Mouse (Mus musculus) heart, embryonic 15.5 days (tissue): ENCODE results near the gene Mllt10. TPM values are rescaled to one million over a fixed set of nuclear protein-coding genes. Genes with fewer than 3 reads are reported as not detected.
A peak's percentile ranks its signal among the peaks of the same experiment; 100 is the strongest.

Experiments used
- ATAC-seq: fragments of 200-750 bp; cut with Nextera tagmentation; replicated peaks from 2 replicates; pipeline ENCODE4 v1.8.0; 2017; ENCODE audit warnings: low read depth, moderate TSS enrichment; ENCODE audit not compliant: insufficient number of reproducible peaks, insufficient read depth, low FRiP score
- H3K27ac ChIP-seq: fragments of 300-500 bp; sonication (generic); 2 replicates; pipeline ENCODE4 v1.5.1; 2015; ENCODE audit warnings: mild to moderate bottlenecking, inconsistent platforms
- H3K27me3 ChIP-seq: fragments of 300-500 bp; sonication (generic); 2 replicates; pipeline ENCODE4 v1.6.1; 2015; ENCODE audit warnings: inconsistent platforms
- H3K36me3 ChIP-seq: fragments of 300-500 bp; sonication (generic); 2 replicates; pipeline ENCODE4 v1.6.1; 2015; ENCODE audit warnings: mild to moderate bottlenecking, inconsistent platforms
- H3K4me1 ChIP-seq: fragments of 300-500 bp; sonication (generic); replicated peaks from 2 replicates; pipeline ENCODE4 v1.6.1; 2015; ENCODE audit warnings: inconsistent platforms
- H3K4me2 ChIP-seq: fragments of 300-500 bp; sonication (generic); 2 replicates; pipeline ENCODE4 v1.6.1; 2015; ENCODE audit warnings: inconsistent platforms, mild to moderate bottlenecking, moderate library complexity
- H3K4me3 ChIP-seq: fragments of 300-500 bp; sonication (generic); 2 replicates; pipeline ENCODE4 v1.5.1; 2015; ENCODE audit warnings: mild to moderate bottlenecking, inconsistent platforms
- H3K9ac ChIP-seq: fragments of 300-500 bp; sonication (generic); 2 replicates; pipeline ENCODE4 v1.6.1; 2015; ENCODE audit warnings: mild to moderate bottlenecking, inconsistent platforms
- H3K9me3 ChIP-seq: fragments of 300-500 bp; sonication (generic); replicated peaks from 2 replicates; pipeline ENCODE4 v1.6.1; 2016; ENCODE audit warnings: inconsistent platforms
- WGBS: fragments of 180-500 bp; shearing (Covaris S2); methylation state at CpG from one replicate; pipeline ENCODE4 v1.1.7; 2015; ENCODE audit warnings: mixed read lengths; 5-methylcytosine and 5-hydroxymethylcytosine counted together
- polyA plus RNA-seq: library from polyadenylated mRNA; unstranded; fragments of >200 nt; fragmentation: Nextera tagmentation; extraction: Ambion mirVana; gene quantifications from 2 replicates; pipeline ENCODE4 v1.2.1, GENCODE M21; 2015

Gene Mllt10
- polyA plus RNA-seq, 1 experiment from 2014 or later, result 36.0 TPM

DNA sequence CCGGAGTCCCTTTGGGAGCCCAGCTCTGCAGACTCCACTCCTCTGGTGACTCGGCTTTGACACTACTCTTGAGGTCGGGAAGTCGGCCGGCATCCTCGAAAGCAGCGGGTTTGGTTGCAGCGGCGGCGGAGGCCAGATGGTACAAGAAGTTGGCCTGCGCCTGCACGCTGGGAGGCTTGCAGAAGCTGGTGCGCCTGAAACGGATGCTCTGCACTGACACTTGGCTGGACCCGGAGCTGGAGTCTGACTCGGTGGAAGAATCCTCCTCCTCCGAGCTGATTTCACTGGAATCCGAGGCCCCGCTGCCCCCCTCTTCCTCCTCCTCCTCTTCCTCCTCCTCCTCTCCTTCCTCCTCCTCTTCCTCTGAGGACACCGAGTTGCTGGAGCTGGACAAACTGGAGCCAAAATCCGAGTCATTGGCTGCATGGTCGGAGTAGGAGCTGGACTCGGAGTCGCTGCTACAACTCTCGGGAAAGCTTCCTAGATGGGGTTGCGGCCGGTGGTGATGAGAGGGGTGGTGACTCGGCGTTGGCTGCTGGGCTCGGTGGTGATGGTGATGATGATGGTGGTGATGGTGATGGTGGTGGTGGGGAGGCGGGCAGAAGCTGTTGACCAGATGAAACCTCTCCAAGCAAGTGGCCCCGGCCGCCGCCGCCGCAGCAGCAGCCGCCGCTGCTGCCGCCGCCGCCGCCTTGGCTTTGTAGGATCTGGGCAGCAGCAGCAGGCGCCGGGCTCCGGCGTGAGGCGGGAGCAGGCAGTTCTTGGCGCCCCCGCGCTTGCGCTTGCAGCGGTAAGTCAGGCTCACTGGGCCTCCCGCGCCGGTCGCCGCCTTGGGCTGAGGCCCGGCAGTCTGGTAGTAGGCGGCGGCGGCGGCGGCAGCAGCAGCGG, 8.0 kb upstream of the Mllt10 start:
- H3K4me2 ChIP-seq, result peak overlapping the region; percentile 76
- under 1% methylated on average over 64 of the region's 64 CpGs for WGBS
- ATAC-seq, result peak; percentile 47

DNA sequence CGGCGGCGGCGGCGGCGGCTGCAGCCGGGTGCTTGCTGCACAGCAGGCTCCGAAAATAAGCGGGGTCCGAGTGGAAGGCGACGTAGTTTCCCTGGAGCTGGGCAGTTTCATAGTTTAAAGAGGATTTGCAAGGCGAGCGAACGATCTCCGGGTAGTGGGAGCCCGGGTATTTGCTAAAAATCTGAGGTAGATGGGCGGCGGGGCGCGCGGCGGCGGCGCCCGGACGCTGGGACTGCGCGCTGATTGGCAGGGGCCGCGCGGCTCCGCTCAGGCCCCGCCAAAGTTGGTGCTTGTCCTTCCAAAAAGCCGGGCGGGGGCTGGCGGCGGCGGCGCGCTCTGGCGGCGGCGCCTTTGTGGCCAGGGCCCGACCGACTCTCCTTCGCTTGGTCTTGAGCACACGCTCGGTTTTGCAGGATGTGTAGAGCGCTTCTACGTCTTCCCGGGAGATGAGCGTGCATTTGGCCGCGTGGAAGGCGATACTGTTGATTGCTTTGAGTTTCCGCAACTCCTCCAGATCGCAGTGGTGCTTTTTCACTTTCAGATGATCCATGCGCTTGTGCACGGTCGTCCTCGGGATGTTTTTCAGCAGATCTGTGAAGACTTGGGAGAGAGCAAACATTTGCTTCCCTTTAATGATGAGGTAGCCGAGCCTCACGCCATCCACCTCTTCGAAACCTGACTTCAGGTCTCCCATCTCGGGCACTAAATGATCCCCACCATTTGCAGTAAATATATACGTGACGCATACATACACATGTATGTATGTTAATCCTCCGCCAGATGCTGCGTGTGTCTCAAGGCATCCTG, 7.2 kb upstream of the Mllt10 start:
- H3K4me3 ChIP-seq, result peak overlapping the region; percentile 95
- H3K27me3 ChIP-seq, result no peaks in the 10 kb centered on the region
- ATAC-seq, result peak; percentile 76
- WGBS, result under 1% methylated on average over 70 of the region's 70 CpGs
- no peaks in the 10 kb centered on the region for H3K36me3 ChIP-seq
- peaks cover 23% of the 10 kb centered on the region for H3K4me1 ChIP-seq
- no peaks in the 10 kb centered on the region for H3K9me3 ChIP-seq
- H3K9ac ChIP-seq, result peak overlapping the region; percentile 99
- peak overlapping the region; percentile 99 for H3K27ac ChIP-seq
- peak overlapping the region; percentile 76 for H3K4me2 ChIP-seq

More for the DNA sequence above, 8.0 kb upstream of the Mllt10 start:
- Histone ChIP-seq H3K9me3 (no peaks in the 10 kb centered on the region), H3K9ac (peak overlapping the region; percentile 99), H3K4me1 (peaks cover 31% of the 10 kb centered on the region), H3K27ac (peak overlapping the region; percentile 99), H3K36me3 (no peaks in the 10 kb centered on the region), H3K4me3 (peak overlapping the region; percentile 95), H3K27me3 (no peaks in the 10 kb centered on the region)

DNA sequence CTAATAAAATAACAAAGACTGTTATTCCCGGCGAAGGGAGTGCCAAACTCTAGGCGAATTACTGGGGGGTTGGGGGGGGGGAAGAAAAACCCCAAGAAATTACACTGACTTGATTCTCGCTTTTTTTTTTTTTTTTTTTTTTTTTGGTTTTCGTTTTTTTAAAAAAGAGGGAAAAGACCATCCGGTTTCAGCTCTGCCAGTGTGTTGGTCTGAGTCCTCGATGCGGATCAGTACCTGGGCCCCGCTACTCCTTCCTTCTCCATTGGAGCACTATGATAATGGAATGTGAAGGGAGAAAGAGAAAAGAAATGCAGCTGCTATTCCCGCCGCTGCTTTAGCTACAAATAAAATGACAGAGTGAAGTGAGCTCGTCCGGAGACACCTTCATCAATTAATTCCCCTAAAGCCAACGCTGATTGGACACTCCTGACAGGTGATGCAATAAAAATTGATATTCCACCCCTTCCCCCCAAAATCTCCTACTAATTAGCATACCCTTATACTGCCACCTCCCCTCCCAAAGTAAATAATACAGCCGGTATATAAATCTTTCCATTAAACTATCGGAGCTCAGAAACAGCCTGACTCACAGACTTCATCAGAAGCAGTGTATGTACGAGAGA, 6.5 kb upstream of the Mllt10 start, which contains the start of gene Skida1:
TSS of gene Skida1 (minus strand) at position 599 of the 623 bp plus-strand sequence.
- Histone ChIP-seq H3K36me3 (no peaks in the 10 kb centered on the region), H3K9me3 (no peaks in the 10 kb centered on the region), H3K4me2 (peak within 1 kb of the TSS; percentile 76), H3K4me3 (peak within 1 kb of the TSS; percentile 95), H3K4me1 (peaks cover 18% of the 10 kb centered on the region), H3K27ac (peak within 1 kb of the TSS; percentile 99), H3K9ac (peak within 1 kb of the TSS; percentile 99), H3K27me3 (no peaks in the 10 kb centered on the region)
- no peak for ATAC-seq
- WGBS, result 1% methylated on average over 17 of the region's 17 CpGs

DNA sequence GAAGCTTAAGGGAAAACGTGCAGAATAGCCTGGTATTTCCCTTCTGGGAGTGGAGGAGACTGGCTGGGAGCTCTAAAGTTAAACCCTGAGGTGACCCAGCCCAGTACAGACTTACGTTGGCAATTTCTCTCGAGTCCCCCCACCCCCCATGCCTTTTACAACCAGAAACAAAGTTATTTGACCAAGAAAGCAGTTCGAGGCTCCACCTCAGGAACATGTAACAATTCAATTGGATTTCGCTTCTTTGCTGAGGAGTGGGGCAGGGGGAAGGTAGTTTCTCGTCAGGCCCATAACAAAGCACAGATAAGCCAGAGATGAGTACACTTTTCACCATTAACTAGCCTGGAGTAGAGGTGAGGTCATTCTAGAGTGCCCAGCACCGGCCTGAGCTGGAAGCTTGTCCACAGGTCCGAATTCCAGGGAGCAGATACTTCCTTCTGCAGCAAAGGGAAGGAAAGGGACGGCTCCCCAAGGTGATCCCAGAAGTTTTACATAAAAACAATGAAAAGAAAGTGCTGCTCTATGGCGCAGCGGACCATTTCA, 5.7 kb upstream of the Mllt10 start:
- Histone ChIP-seq H3K9me3 (no peaks in the 10 kb centered on the region), H3K4me2 (peak overlapping the region; percentile 76), H3K36me3 (no peaks in the 10 kb centered on the region), H3K4me3 (peak overlapping the region; percentile 95), H3K27ac (peak overlapping the region; percentile 99), H3K9ac (peak overlapping the region; percentile 99), H3K27me3 (no peaks in the 10 kb centered on the region), H3K4me1 (peaks cover 18% of the 10 kb centered on the region)
- 9% methylated on average over 11 of the region's 11 CpGs for WGBS
- ATAC-seq, result no peak

DNA sequence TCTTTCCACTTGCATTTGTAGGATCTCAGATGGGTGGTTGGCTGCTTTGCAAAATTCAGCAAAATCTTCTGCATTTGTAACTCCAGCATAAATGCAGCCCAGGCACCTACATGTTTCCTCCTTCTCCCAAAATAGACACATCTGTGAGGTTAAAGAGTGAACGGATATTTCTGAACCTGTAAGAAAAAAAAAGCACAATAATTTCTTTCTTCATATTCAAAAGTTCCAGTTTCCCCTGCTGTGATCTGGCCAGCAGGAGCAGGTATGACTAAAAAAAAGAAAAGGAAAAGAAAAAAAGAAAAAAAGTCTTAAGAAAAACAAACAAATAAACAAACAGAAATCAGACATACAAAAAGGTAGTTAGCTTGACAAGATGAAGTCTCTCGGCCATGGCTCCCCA, 5.0 kb upstream of the Mllt10 start:
- Histone ChIP-seq H3K9me3 (no peaks in the 10 kb centered on the region), H3K4me1 (peaks cover 14% of the 10 kb centered on the region), H3K36me3 (no peaks in the 10 kb centered on the region), H3K4me2 (peak overlapping the region; percentile 76), H3K27me3 (no peaks in the 10 kb centered on the region), H3K9ac (peak overlapping the region; percentile 99; the same call in 1 of the 2 replicates), H3K4me3 (peak overlapping the region; percentile 95), H3K27ac (peak overlapping the region; percentile 99)
- no peak for ATAC-seq
- WGBS, result 24% methylated on average over 2 of the region's 2 CpGs

DNA sequence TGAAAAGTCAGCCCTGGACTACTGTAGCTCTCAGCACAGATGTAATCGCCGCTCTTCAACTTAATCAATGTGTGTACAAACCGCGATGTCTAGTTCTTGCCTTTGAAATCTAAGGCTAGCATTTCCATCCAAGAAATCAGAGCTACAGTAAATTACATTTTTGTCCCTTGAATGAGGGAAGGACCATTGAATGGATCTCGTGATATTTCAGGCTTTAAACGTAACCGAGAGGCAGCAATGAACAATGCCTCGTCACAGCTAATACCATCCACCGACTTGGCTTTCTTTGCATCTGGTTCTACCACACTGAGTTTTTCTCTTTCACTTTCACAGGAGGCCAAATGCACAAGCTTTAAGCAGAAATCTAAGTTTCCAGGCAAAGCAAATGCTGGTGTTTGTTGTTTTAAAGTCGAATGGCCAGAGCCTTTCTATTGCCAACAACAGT, 4.5 kb upstream of the Mllt10 start:
- ATAC-seq, result no peak

DNA sequence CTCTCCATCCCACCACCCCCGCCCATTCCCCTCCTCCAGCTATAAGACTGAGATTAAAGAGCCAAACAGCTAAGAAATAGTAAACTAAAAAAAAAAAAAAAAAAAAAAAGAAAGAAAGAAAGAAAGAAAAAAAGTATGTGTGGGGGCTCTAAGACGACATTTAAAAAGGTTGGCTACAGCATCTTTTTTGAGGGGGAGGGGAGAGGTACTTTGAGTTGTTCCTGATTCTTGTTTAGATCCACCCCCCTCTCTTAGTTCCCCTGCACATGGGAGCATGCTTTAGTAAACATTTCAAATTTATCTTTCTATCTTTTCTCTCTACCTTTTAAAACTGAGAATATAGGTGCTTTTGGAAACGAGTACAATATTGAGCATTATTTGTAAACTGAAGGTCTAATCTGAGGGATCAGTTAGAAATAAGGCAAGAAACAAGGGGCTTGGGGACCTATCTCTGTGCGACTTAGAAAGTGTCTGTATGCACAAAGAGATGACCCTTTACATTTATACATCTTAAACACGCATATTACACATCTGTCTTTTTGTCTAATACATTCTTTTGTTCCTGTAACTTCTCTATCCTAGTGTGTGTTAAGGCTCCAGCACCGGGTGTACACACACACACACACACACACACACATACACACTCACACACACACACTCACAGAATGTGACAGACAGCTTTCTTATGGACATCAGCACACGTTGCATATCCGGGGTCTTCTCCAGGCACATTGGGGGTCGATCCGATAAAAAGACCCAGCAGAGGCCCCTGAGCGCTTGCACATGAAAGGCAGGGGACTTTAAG, 3.8 kb upstream of the Mllt10 start:
- 43% methylated on average over 11 of the region's 11 CpGs for WGBS

More for the DNA sequence above, 4.5 kb upstream of the Mllt10 start:
- H3K9ac ChIP-seq, result peak overlapping the region; percentile 42
- peak overlapping the region; percentile 33 for H3K4me3 ChIP-seq
- no peaks in the 10 kb centered on the region for H3K36me3 ChIP-seq
- H3K27me3 ChIP-seq, result no peaks in the 10 kb centered on the region
- 7% methylated on average over 10 of the region's 10 CpGs for WGBS
- H3K4me2 ChIP-seq, result peak overlapping the region; percentile 76
- H3K27ac ChIP-seq, result peak overlapping the region; percentile 99
- H3K4me1 ChIP-seq, result peaks cover 14% of the 10 kb centered on the region
- no peaks in the 10 kb centered on the region for H3K9me3 ChIP-seq

DNA sequence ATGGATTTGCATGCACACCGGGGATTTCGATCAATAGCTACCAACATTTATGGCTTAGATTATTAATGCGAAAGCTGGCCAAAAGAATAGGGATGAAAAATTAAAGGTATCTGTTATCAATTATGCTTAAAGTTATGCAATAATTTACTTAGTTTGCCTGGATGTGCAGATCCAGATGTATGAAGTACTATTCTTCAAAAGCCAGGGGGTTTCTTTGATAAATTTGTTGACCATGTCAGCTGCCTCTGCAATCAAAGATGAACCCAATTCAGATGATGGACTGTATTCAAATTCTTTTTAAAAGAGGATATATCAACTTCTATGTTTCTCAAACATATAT, 3.2 kb upstream of the Mllt10 start:
- no peak overlapping the region for H3K27ac ChIP-seq
- WGBS, result 85% methylated on average over 3 of the region's 3 CpGs
- no peak for ATAC-seq
- no peak overlapping the region for H3K4me3 ChIP-seq
- H3K4me2 ChIP-seq, result 0 out of 2 replicates have a peak overlapping the region, but pooled peaks have one; percentile 76
- no peaks in the 10 kb centered on the region for H3K36me3 ChIP-seq
- H3K9me3 ChIP-seq, result no peaks in the 10 kb centered on the region
- no peak overlapping the region for H3K9ac ChIP-seq
- no peaks in the 10 kb centered on the region for H3K27me3 ChIP-seq
- peaks cover 14% of the 10 kb centered on the region for H3K4me1 ChIP-seq

More for the DNA sequence above, 3.8 kb upstream of the Mllt10 start:
- H3K9ac ChIP-seq, result no peak overlapping the region
- peak overlapping the region; percentile 99 for H3K27ac ChIP-seq
- no peaks in the 10 kb centered on the region for H3K9me3 ChIP-seq
- H3K36me3 ChIP-seq, result no peaks in the 10 kb centered on the region
- H3K27me3 ChIP-seq, result no peaks in the 10 kb centered on the region
- peak overlapping the region; percentile 76 for H3K4me2 ChIP-seq
- H3K4me1 ChIP-seq, result peaks cover 14% of the 10 kb centered on the region
- peak overlapping the region; percentile 33 for H3K4me3 ChIP-seq
- ATAC-seq, result no peak

DNA sequence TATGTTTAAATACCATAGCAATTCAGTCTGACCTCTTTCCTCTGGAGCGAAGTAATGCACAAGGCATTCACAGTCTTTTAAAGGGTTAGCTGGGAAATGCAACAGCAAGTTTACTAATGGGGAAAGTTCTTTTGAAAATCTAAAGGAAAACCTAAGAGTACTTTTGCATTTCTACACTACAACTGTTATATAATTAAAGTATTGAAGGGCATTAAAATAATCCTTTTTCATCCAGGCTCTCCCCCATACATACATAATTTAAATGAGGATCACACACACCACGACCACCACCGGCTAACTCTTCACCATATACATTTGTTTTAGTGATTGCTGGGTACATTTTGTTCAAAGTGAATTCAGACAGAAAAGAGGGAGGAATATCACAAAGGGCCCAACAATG, 2.5 kb upstream of the Mllt10 start:
- 80% methylated on average over 3 of the region's 3 CpGs for WGBS
- Histone ChIP-seq H3K27ac (no peak overlapping the region), H3K4me3 (no peak overlapping the region), H3K4me2 (no peak overlapping the region), H3K27me3 (no peaks in the 10 kb centered on the region), H3K9ac (no peak overlapping the region), H3K36me3 (no peaks in the 10 kb centered on the region), H3K9me3 (no peaks in the 10 kb centered on the region), H3K4me1 (peaks cover 14% of the 10 kb centered on the region)
- ATAC-seq, result no peak

DNA sequence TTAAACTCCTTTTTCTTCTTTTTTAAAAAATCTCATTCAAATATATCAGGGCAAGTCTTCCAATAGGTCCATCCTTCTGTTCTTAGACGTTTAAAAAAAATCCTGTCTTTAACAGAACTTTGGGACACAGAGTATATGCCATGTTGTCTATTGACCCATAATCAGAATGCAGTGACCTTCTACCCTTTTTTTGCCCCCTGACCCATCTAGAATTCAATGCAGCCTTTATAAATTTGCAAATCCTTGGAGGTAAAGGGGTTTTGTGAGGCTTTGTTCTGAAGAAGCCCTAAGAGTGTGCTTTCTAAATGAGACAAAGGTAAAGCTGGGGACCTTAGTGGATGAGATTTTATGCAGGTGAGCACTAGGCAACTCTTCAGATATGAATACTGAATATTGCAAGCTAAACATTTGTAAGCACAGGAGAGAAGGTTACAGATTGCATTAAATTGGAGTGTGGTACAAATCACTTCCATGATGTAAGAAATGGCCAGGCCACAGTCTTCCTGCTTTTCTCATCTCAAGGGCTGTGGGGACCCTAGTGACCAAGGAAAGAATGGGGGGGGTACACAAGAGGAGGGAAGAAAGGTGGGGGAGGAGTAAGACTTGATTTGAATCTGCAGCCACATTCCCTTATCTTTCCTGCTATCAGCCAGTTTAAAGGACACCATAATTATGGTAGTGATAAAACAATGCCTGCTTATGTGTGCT, 1.6 kb upstream of the Mllt10 start:
- Histone ChIP-seq H3K9me3 (no peaks in the 10 kb centered on the region), H3K27ac (0 out of 2 replicates have a peak overlapping the region, but pooled peaks have one; percentile 99), H3K27me3 (no peaks in the 10 kb centered on the region), H3K4me1 (peaks cover 17% of the 10 kb centered on the region), H3K9ac (no peak overlapping the region), H3K4me3 (no peak overlapping the region), H3K36me3 (no peaks in the 10 kb centered on the region), H3K4me2 (no peak overlapping the region)
- WGBS, result 71% methylated on average over 1 of the region's 1 CpGs
- no peak for ATAC-seq
